Mouse (Mus musculus): Measurements from ENCODE around the gene Numa1. TPM values are rescaled to one million over a fixed set of nuclear protein-coding genes. Genes with fewer than 3 reads are reported as not detected.

Gene Numa1
- polyA plus RNA-seq, 1 experiment from 2014 or later: 41.0 TPM

DNA sequence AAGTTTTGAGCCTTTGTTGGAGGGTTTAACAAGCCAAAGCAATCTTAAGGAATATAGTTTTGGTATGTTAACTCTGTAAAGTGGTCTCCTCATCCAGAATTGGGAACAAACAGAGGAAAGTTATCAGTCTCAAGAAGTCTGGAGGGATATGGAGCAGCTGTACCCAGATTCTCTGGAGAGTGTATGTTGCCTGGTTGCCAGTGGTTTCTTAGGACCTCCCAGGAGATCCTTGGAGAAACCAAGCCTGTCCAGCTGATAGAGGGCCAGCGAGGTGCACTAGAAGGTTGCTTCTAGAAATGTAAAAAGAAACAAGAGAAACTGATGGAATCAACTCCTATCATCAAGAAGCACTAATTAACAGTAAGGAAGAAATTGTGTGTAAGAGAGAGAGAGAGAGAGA is 17.7 kb downstream of the Numa1 start:
- Histone ChIP-seq H3K36me3 (ENCODE audit: control insufficient read depth, insufficient read depth) (no peaks in the 10 kb centered on the region), H3K4me3 (ENCODE audit: low read length) (no peak overlapping the region), H3K9me3 (replicated peaks; ENCODE audit: control insufficient read depth, low read length) (no peaks in the 10 kb centered on the region), H3K4me1 (ENCODE audit: control insufficient read depth, insufficient read depth, low read length) (peaks cover 5% of the 10 kb centered on the region; the same call in 1 of the 2 replicates), H3K27ac (ENCODE audit: low read length) (no peak overlapping the region; the same call in 1 of the 2 replicates), H3K27me3 (ENCODE audit: control insufficient read depth, insufficient read depth, low read length) (no peaks in the 10 kb centered on the region), H3K9ac (ENCODE audit: low read length) (no peak overlapping the region), H3K4me2 (ENCODE audit: low read depth, low read length) (no peak overlapping the region)
- no peak for ATAC-seq (replicated peaks; ENCODE audit: extremely low read depth, insufficient read depth, low FRiP score)
- WGBS: 61% methylated on average over 1 of the region's 1 CpGs

DNA sequence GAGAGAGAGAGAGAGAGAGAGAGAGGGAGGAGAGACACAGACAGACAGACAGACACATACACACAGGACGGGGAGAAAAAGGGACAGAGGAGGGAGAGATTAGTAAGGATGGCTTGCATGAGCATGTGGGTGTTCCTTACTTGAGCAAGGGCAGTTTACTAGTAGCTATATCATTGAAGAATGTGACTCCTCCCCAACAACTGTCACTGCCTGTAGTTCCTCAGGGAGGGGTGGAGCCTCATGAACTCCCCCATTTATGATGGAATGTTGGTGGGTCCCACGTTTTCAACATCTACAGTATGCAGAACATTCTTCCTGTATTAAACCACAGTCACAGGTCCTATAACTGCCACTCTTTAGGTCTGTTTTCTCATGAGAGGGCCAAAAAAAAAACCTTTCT is 18.2 kb downstream of the Numa1 start:
- Histone ChIP-seq H3K9me3 (replicated peaks; ENCODE audit: control insufficient read depth, low read length) (no peaks in the 10 kb centered on the region), H3K27ac (ENCODE audit: low read length) (no peak overlapping the region), H3K4me2 (ENCODE audit: low read depth, low read length) (no peak overlapping the region), H3K4me3 (ENCODE audit: low read length) (no peak overlapping the region), H3K27me3 (ENCODE audit: control insufficient read depth, insufficient read depth, low read length) (no peaks in the 10 kb centered on the region), H3K36me3 (ENCODE audit: control insufficient read depth, insufficient read depth) (no peaks in the 10 kb centered on the region), H3K9ac (ENCODE audit: low read length) (no peak overlapping the region), H3K4me1 (ENCODE audit: control insufficient read depth, insufficient read depth, low read length) (peaks cover 5% of the 10 kb centered on the region; the same call in 1 of the 2 replicates)
- WGBS: 45% methylated on average over 2 of the region's 2 CpGs
- ATAC-seq (replicated peaks; ENCODE audit: extremely low read depth, insufficient read depth, low FRiP score): no peak

DNA sequence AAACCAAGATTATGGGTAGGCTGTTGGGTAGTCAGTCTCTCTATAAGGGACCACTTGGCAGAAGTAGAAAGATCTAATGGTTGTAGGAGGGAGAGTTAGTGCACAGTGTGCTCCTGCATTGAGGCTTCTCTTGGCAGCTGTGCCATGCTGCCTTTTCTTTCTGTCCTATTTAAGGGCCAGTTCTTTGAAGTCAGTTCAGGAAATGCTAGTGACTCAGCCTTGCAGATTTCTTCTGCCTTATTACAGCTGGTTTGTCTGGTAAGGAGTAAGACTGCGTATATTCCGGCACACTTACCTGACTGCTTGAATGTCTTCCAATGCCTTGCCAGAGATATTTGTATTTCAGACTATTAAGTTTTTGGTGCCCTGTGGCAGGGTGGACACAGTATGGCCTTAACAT is 20.3 kb downstream of the Numa1 start:
- peaks cover 5% of the 10 kb centered on the region; the same call in 1 of the 2 replicates for H3K4me1 ChIP-seq (ENCODE audit: control insufficient read depth, insufficient read depth, low read length)
- H3K27me3 ChIP-seq (ENCODE audit: control insufficient read depth, insufficient read depth, low read length): no peaks in the 10 kb centered on the region
- no peak for ATAC-seq (replicated peaks; ENCODE audit: extremely low read depth, insufficient read depth, low FRiP score)
- H3K27ac ChIP-seq (ENCODE audit: low read length): no peak overlapping the region
- WGBS: 86% methylated on average over 2 of the region's 2 CpGs
- H3K9ac ChIP-seq (ENCODE audit: low read length): no peak overlapping the region
- H3K4me3 ChIP-seq (ENCODE audit: low read length): no peak overlapping the region
- no peaks in the 10 kb centered on the region for H3K36me3 ChIP-seq (ENCODE audit: control insufficient read depth, insufficient read depth)
- H3K9me3 ChIP-seq (replicated peaks; ENCODE audit: control insufficient read depth, low read length): no peaks in the 10 kb centered on the region
- no peak overlapping the region for H3K4me2 ChIP-seq (ENCODE audit: low read depth, low read length)

DNA sequence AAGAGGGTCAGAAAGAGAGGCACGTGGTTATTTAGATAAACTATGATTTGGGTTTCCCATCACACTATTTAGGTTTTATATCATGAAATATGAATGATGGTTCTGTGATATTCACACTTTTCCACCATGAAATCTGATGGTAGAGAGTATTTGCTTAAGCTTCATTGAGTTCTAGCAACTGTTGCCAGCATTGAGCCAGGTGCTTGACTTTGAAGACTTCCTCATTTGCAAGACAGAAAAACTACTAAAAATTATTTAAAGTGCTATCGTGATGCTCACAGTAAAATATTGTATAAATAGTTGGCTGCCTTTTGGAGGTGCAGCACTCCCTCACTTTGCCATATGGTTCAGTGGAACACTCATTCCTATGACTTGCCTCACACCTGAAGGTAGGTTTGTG is 21.4 kb downstream of the Numa1 start:
- WGBS: 85% methylated on average over 2 of the region's 2 CpGs
- no peak for ATAC-seq (replicated peaks; ENCODE audit: extremely low read depth, insufficient read depth, low FRiP score)
- no peak overlapping the region for H3K4me2 ChIP-seq (ENCODE audit: low read depth, low read length)

DNA sequence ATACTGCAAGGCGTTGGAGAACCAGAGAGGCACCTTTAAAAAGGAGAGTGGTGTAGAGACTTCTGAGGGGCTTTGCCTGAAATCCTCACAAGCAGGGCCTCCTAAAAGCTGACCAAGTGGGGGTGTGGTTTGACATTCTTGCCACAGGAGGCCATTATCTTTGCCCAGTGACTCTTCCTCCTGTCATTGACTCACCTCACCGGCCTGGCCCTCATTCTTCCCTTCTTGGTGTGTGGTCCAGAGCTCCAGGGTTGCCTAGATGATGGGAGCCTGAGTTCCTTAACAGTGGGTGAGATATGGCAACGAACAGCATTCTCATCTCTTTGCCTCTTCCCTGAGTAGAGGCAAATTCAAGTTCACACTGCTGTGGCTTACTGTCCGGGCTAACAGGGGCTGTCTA is 22.0 kb downstream of the Numa1 start:
- Histone ChIP-seq H3K27ac (ENCODE audit: low read length) (no peak overlapping the region), H3K4me1 (ENCODE audit: control insufficient read depth, insufficient read depth, low read length) (peaks cover 8% of the 10 kb centered on the region; the same call in 1 of the 2 replicates), H3K27me3 (ENCODE audit: control insufficient read depth, insufficient read depth, low read length) (no peaks in the 10 kb centered on the region), H3K9ac (ENCODE audit: low read length) (no peak overlapping the region), H3K36me3 (ENCODE audit: control insufficient read depth, insufficient read depth) (no peaks in the 10 kb centered on the region), H3K4me3 (ENCODE audit: low read length) (no peak overlapping the region), H3K4me2 (ENCODE audit: low read depth, low read length) (no peak overlapping the region), H3K9me3 (replicated peaks; ENCODE audit: control insufficient read depth, low read length) (no peaks in the 10 kb centered on the region)
- WGBS: 53% methylated on average over 4 of the region's 4 CpGs
- no peak for ATAC-seq (replicated peaks; ENCODE audit: extremely low read depth, insufficient read depth, low FRiP score)

More for the DNA sequence above, 21.4 kb downstream of the Numa1 start:
- peaks cover 8% of the 10 kb centered on the region; the same call in 1 of the 2 replicates for H3K4me1 ChIP-seq (ENCODE audit: control insufficient read depth, insufficient read depth, low read length)
- no peaks in the 10 kb centered on the region for H3K9me3 ChIP-seq (replicated peaks; ENCODE audit: control insufficient read depth, low read length)
- H3K36me3 ChIP-seq (ENCODE audit: control insufficient read depth, insufficient read depth): no peaks in the 10 kb centered on the region
- H3K27ac ChIP-seq (ENCODE audit: low read length): no peak overlapping the region
- H3K9ac ChIP-seq (ENCODE audit: low read length): no peak overlapping the region
- H3K4me3 ChIP-seq (ENCODE audit: low read length): no peak overlapping the region
- no peaks in the 10 kb centered on the region for H3K27me3 ChIP-seq (ENCODE audit: control insufficient read depth, insufficient read depth, low read length)

DNA sequence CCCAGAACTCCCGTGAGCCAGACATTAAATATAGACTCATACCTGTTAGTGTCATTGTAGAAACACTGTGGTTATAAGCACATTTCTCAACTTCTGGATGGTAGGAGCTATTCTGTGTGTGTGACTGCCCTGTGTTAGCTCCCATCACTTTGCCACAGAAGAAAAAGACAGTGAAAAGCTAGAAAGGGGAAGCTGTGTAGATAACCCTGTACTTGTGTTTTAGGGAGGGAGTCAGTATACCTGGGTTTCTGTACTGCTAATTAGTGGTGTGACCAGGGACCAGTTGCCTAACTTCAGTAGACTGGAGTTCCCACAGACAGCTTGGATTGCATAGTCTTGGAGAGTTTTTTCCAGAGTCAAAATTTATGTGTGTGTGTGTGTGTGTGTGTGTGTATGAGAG is 22.6 kb downstream of the Numa1 start:
- H3K9ac ChIP-seq (ENCODE audit: low read length): no peak overlapping the region
- no peak overlapping the region for H3K27ac ChIP-seq (ENCODE audit: low read length)
- H3K4me1 ChIP-seq (ENCODE audit: control insufficient read depth, insufficient read depth, low read length): peaks cover 8% of the 10 kb centered on the region; the same call in 1 of the 2 replicates
- H3K4me3 ChIP-seq (ENCODE audit: low read length): no peak overlapping the region
- WGBS: 84% methylated on average over 1 of the region's 1 CpGs
- no peaks in the 10 kb centered on the region for H3K27me3 ChIP-seq (ENCODE audit: control insufficient read depth, insufficient read depth, low read length)
- ATAC-seq (replicated peaks; ENCODE audit: extremely low read depth, insufficient read depth, low FRiP score): no peak
- H3K36me3 ChIP-seq (ENCODE audit: control insufficient read depth, insufficient read depth): no peaks in the 10 kb centered on the region
- H3K9me3 ChIP-seq (replicated peaks; ENCODE audit: control insufficient read depth, low read length): no peaks in the 10 kb centered on the region
- no peak overlapping the region for H3K4me2 ChIP-seq (ENCODE audit: low read depth, low read length)

DNA sequence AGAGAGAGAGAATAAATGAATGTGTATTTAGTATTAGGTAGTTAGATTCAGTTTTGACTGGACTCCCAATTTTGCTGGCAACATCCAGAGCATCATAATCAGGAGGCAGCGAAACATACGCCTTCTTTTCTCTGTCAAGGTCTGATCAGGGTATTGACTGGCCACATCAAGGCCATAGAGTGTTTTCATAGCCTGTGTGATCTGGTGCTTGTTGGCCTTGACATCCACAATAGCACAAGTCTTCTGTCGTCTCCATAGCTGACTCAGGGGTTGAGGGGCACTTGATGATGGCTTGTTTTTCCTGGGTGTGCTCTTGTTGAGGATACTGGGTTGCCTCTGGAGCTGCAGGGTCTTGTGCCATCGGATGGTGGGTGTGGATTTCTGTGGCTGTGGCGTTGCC is 23.0 kb downstream of the Numa1 start:
- no peaks in the 10 kb centered on the region for H3K9me3 ChIP-seq (replicated peaks; ENCODE audit: control insufficient read depth, low read length)
- peaks cover 8% of the 10 kb centered on the region; the same call in 1 of the 2 replicates for H3K4me1 ChIP-seq (ENCODE audit: control insufficient read depth, insufficient read depth, low read length)
- H3K4me2 ChIP-seq (ENCODE audit: low read depth, low read length): no peak overlapping the region
- no peaks in the 10 kb centered on the region for H3K36me3 ChIP-seq (ENCODE audit: control insufficient read depth, insufficient read depth)
- no peak overlapping the region for H3K4me3 ChIP-seq (ENCODE audit: low read length)
- no peak for ATAC-seq (replicated peaks; ENCODE audit: extremely low read depth, insufficient read depth, low FRiP score)
- WGBS: 92% methylated on average over 5 of the region's 5 CpGs
- H3K27ac ChIP-seq (ENCODE audit: low read length): no peak overlapping the region
- no peak overlapping the region for H3K9ac ChIP-seq (ENCODE audit: low read length)
- no peaks in the 10 kb centered on the region for H3K27me3 ChIP-seq (ENCODE audit: control insufficient read depth, insufficient read depth, low read length)

DNA sequence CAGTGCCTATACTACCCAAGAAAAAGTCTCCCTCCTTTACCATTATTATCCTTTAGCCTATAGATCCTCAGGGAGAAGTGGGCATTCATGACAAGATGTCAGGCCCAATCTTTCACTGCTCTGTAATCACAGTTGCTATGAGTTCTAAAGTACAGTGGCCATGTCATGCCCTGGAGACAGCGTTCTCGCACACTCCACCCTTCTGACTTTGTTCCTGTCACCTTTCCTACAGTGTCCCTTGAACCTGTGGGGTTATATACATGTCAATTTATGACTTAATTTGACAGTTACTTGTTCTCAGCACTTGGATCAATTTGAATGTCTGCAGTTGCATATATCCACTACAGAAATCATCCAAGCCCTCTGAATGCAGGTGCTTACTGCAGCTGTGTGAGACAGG is 28.9 kb downstream of the Numa1 start:
- 92% methylated on average over 2 of the region's 2 CpGs for WGBS

DNA sequence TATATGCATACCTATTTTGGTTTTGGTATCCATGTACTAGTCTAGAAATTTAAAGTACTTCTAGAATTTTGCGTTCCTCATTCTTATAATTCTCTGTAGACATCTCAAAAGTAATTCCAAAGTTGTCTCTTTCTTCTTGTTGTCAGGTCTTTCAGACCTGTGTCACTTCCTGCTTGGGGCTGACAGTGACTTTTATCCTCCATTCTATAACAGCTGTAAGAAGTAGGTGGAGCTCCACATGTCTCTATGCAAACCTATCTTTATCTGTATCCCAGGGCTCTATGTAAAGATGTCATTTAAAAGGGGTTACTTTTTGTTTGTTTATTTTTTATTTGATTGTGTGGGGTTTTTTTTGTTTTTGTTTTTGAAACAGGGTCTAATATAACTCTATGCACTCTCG is 29.7 kb downstream of the Numa1 start:
- H3K9me3 ChIP-seq (replicated peaks; ENCODE audit: control insufficient read depth, low read length): no peaks in the 10 kb centered on the region
- no peak overlapping the region for H3K4me2 ChIP-seq (ENCODE audit: low read depth, low read length)
- no peak overlapping the region for H3K27ac ChIP-seq (ENCODE audit: low read length)
- H3K9ac ChIP-seq (ENCODE audit: low read length): no peak overlapping the region
- H3K27me3 ChIP-seq (ENCODE audit: control insufficient read depth, insufficient read depth, low read length): no peaks in the 10 kb centered on the region
- H3K4me3 ChIP-seq (ENCODE audit: low read length): no peak overlapping the region
- H3K36me3 ChIP-seq (ENCODE audit: control insufficient read depth, insufficient read depth): no peaks in the 10 kb centered on the region
- ATAC-seq (replicated peaks; ENCODE audit: extremely low read depth, insufficient read depth, low FRiP score): no peak
- peaks cover 17% of the 10 kb centered on the region for H3K4me1 ChIP-seq (ENCODE audit: control insufficient read depth, insufficient read depth, low read length)
- 90% methylated on average over 2 of the region's 2 CpGs for WGBS

More for the DNA sequence above, 28.9 kb downstream of the Numa1 start:
- Histone ChIP-seq H3K4me1 (ENCODE audit: control insufficient read depth, insufficient read depth, low read length) (peaks cover 17% of the 10 kb centered on the region), H3K4me3 (ENCODE audit: low read length) (no peak overlapping the region), H3K27ac (ENCODE audit: low read length) (no peak overlapping the region), H3K36me3 (ENCODE audit: control insufficient read depth, insufficient read depth) (no peaks in the 10 kb centered on the region), H3K27me3 (ENCODE audit: control insufficient read depth, insufficient read depth, low read length) (no peaks in the 10 kb centered on the region), H3K4me2 (ENCODE audit: low read depth, low read length) (no peak overlapping the region), H3K9me3 (replicated peaks; ENCODE audit: control insufficient read depth, low read length) (no peaks in the 10 kb centered on the region), H3K9ac (ENCODE audit: low read length) (no peak overlapping the region)
- ATAC-seq (replicated peaks; ENCODE audit: extremely low read depth, insufficient read depth, low FRiP score): no peak
